Mouse (Mus musculus): ENCODE data around the gene Tcf25.

GRCm38 (mm10) chr8:123444131-123444530 is 70.6 kb downstream of the Tcf25 start:
- TF ChIP-seq POLR2A (IDR thresholded peaks at IDR 0.05; ENCODE audit: borderline replicate concordance, insufficient read depth, low read length) (no peak), CTCF (IDR thresholded peaks at IDR 0.05; ENCODE audit: borderline replicate concordance, insufficient read depth, low read depth, low read length) (no peak)

Data from cerebellum, adult 2 months (tissue).